Mouse (Mus musculus): Measurements from ENCODE around the gene Gli2. TPM values are rescaled to one million over a fixed set of nuclear protein-coding genes. Genes with fewer than 3 reads are reported as not detected.

Gene Gli2
- polyA plus RNA-seq, 1 experiment from 2014 or later = 3.4 TPM

DNA sequence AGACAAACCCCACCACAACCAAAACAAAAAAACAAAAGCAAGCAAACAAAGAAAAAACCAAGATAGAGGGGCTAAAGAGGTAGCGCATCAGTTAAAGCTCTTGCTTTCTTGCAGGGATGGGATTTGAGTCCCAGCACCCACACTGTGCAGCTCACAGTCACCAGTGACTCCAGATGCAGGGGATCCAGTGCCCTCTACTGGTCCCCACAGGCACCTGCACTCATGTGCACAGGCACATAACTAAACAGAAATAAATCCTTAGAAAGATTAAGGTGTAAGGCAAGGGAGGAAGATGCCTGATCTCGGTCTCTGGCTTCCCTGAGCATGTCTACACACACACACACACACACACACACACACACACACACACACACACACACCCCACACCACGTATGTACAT, 83.4 kb downstream of the Gli2 start:
- Histone ChIP-seq H3K36me3 (ENCODE audit: control insufficient read depth, insufficient read depth, low read length) (no peaks in the 10 kb centered on the region), H3K27me3 (replicated peaks; ENCODE audit: control insufficient read depth, insufficient read depth, low read length) (no peaks in the 10 kb centered on the region), H3K9me3 (ENCODE audit: control insufficient read depth, low read length) (no peaks in the 10 kb centered on the region), H3K4me2 (no peak overlapping the region), H3K4me1 (replicated peaks; ENCODE audit: control insufficient read depth, insufficient read depth, low read length) (no peaks in the 10 kb centered on the region), H3K9ac (ENCODE audit: low read depth, low read length) (no peak overlapping the region), H3K27ac (ENCODE audit: low read depth, low read length) (no peak overlapping the region), H3K4me3 (ENCODE audit: low read depth, low read length) (no peak overlapping the region)
- DNase-seq (ENCODE audit: low spot score) (no peak), ATAC-seq (replicated peaks; ENCODE audit: low FRiP score) (no peak)
- whole genome bisulfite sequencing = 81% methylated on average over 3 of the region's 3 CpGs

DNA sequence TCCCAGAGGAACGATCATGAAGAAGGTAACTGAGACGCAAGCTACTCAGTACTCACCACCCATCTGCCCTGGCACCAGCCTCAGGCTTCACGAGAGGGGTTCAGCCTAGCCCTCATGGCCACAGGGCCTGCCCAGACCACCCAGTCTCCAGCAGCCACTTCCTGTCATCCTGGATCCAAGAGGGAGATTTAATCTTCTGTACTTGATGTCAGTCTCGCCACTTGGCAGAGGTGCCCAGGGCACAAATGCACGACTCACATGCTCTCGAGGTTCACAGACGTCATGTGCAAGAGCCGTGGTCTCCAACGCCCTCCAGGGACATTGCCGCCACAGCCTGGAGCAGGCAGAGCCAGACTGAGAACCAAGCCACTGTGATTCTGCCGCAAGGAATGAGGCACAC, 84.0 kb downstream of the Gli2 start:
- H3K4me1 ChIP-seq (replicated peaks; ENCODE audit: control insufficient read depth, insufficient read depth, low read length) = no peaks in the 10 kb centered on the region
- H3K27me3 ChIP-seq (replicated peaks; ENCODE audit: control insufficient read depth, insufficient read depth, low read length) = no peaks in the 10 kb centered on the region
- no peaks in the 10 kb centered on the region for H3K9me3 ChIP-seq (ENCODE audit: control insufficient read depth, low read length)
- no peak overlapping the region for H3K9ac ChIP-seq (ENCODE audit: low read depth, low read length)
- H3K27ac ChIP-seq (ENCODE audit: low read depth, low read length) = no peak overlapping the region
- no peak overlapping the region for H3K4me2 ChIP-seq
- no peaks in the 10 kb centered on the region for H3K36me3 ChIP-seq (ENCODE audit: control insufficient read depth, insufficient read depth, low read length)
- DNase-seq (ENCODE audit: low spot score) (no peak), ATAC-seq (replicated peaks; ENCODE audit: low FRiP score) (no peak; the same call in 1 of the 2 replicates)
- H3K4me3 ChIP-seq (ENCODE audit: low read depth, low read length) = no peak overlapping the region
- 69% methylated on average over 11 of the region's 11 CpGs for whole genome bisulfite sequencing

DNA sequence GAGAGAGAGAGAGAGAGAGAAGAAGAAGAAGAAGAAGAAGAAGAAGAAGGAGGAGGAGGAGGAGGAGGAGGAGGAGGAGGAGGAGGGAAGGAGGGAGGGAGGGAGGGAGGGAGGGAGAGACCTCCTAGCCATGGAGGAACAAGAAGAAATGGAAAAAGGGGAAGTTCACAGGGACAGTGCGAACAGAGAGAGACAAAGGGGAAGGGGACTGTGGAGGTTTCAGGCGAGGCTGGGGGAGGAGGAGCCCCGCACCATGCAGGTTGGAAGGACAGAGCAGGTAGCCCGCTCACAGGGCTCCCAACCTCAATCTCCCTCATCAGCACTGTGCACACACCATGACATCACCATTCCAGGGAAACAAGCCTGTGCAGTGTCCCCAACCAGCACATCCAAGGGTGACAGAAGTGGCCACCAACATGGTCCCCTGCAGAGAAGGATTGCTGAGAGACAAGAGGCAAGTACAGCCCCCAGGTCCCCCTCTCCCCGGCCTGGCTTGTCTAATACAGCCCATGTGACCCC, 84.7 kb downstream of the Gli2 start:
- Histone ChIP-seq H3K4me2 (no peak overlapping the region), H3K4me3 (ENCODE audit: low read depth, low read length) (no peak overlapping the region), H3K36me3 (ENCODE audit: control insufficient read depth, insufficient read depth, low read length) (no peaks in the 10 kb centered on the region), H3K27me3 (replicated peaks; ENCODE audit: control insufficient read depth, insufficient read depth, low read length) (no peaks in the 10 kb centered on the region), H3K27ac (ENCODE audit: low read depth, low read length) (no peak overlapping the region), H3K4me1 (replicated peaks; ENCODE audit: control insufficient read depth, insufficient read depth, low read length) (no peaks in the 10 kb centered on the region), H3K9me3 (ENCODE audit: control insufficient read depth, low read length) (no peaks in the 10 kb centered on the region), H3K9ac (ENCODE audit: low read depth, low read length) (no peak overlapping the region)
- DNase-seq (ENCODE audit: low spot score) (no peak), ATAC-seq (replicated peaks; ENCODE audit: low FRiP score) (no peak)
- WGBS = 45% methylated on average over 5 of the region's 5 CpGs

DNA sequence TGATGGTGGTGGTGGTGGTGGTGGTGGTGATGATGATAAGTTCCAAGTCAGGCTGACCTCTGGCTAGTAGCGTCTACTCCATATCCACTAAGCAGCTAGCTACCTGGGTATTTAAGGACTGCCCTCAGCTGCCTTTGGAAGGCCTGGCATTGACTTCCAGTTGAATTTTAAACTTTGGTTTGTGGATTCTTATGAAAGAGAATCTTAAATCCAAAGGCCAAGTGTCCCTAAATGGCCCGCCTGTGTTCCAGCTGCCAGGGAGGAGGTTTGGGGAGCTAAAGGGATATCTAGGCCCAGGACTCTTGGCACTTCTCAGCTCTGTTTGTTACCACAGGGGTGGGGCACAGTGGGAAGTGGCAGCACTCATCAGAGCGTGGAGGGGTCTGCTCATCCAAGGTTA, 85.4 kb downstream of the Gli2 start:
- ATAC-seq (replicated peaks; ENCODE audit: low FRiP score) = no peak
- 86% methylated on average over 3 of the region's 3 CpGs for whole genome bisulfite sequencing

DNA sequence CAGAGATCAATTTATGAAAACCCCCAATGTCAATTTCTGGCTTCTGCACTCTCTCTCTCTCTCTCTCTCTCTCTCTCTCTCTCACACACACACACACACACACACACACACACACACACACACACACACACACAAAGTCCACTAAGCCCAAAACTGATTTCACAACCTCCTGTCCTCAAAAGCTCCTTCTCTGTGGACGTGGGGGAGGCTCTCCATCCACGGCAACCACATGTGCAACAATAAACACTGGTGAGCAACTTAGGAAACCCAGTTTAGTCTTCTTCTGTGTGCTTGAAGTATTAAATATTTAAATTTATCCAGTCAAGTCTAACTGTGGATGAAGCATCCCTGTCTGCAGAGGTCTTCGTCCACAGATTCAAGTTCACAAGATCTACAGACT, 86.1 kb downstream of the Gli2 start:
- Histone ChIP-seq H3K27me3 (replicated peaks; ENCODE audit: control insufficient read depth, insufficient read depth, low read length) (no peaks in the 10 kb centered on the region), H3K4me3 (ENCODE audit: low read depth, low read length) (no peak overlapping the region), H3K4me1 (replicated peaks; ENCODE audit: control insufficient read depth, insufficient read depth, low read length) (no peaks in the 10 kb centered on the region), H3K27ac (ENCODE audit: low read depth, low read length) (no peak overlapping the region), H3K9me3 (ENCODE audit: control insufficient read depth, low read length) (no peaks in the 10 kb centered on the region), H3K4me2 (no peak overlapping the region), H3K36me3 (ENCODE audit: control insufficient read depth, insufficient read depth, low read length) (no peaks in the 10 kb centered on the region), H3K9ac (ENCODE audit: low read depth, low read length) (no peak overlapping the region)
- ATAC-seq (replicated peaks; ENCODE audit: low FRiP score) (no peak), DNase-seq (ENCODE audit: low spot score) (no peak)
- WGBS = 68% methylated on average over 3 of the region's 3 CpGs

More for the DNA sequence above, 85.4 kb downstream of the Gli2 start:
- H3K4me3 ChIP-seq (ENCODE audit: low read depth, low read length) = no peak overlapping the region
- H3K9ac ChIP-seq (ENCODE audit: low read depth, low read length) = no peak overlapping the region
- no peak for DNase-seq (ENCODE audit: low spot score)
- H3K36me3 ChIP-seq (ENCODE audit: control insufficient read depth, insufficient read depth, low read length) = no peaks in the 10 kb centered on the region
- no peaks in the 10 kb centered on the region for H3K27me3 ChIP-seq (replicated peaks; ENCODE audit: control insufficient read depth, insufficient read depth, low read length)
- no peak overlapping the region for H3K4me2 ChIP-seq
- H3K4me1 ChIP-seq (replicated peaks; ENCODE audit: control insufficient read depth, insufficient read depth, low read length) = no peaks in the 10 kb centered on the region
- H3K27ac ChIP-seq (ENCODE audit: low read depth, low read length) = no peak overlapping the region
- no peaks in the 10 kb centered on the region for H3K9me3 ChIP-seq (ENCODE audit: control insufficient read depth, low read length)

DNA sequence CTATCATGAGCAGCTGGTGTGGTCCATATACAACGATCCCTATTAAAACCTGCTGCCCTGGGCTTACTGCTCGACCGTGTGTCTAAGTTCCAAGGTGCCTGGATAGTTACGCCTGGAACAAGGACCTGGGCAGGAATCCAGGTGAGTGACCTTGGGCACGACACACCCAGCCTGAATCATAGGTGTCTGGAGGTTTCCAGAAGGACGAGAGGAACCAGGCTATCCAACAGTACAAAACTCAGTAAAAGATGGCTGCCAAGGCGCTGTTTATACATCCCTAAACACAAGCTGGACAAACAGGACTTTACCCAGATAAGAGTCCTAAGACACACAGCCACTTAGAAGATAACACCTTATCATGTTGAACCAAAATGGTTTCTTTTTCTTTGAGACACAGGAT, 94.8 kb downstream of the Gli2 start:
- no peak overlapping the region for H3K4me2 ChIP-seq
- ATAC-seq (replicated peaks; ENCODE audit: low FRiP score) = no peak
- 83% methylated on average over 7 of the region's 7 CpGs for WGBS
- no peak overlapping the region for H3K9ac ChIP-seq (ENCODE audit: low read depth, low read length)
- H3K4me3 ChIP-seq (ENCODE audit: low read depth, low read length) = no peak overlapping the region
- H3K9me3 ChIP-seq (ENCODE audit: control insufficient read depth, low read length) = no peaks in the 10 kb centered on the region
- no peaks in the 10 kb centered on the region; the same call in 1 of the 2 replicates for H3K4me1 ChIP-seq (replicated peaks; ENCODE audit: control insufficient read depth, insufficient read depth, low read length)
- no peaks in the 10 kb centered on the region for H3K27me3 ChIP-seq (replicated peaks; ENCODE audit: control insufficient read depth, insufficient read depth, low read length)
- H3K27ac ChIP-seq (ENCODE audit: low read depth, low read length) = no peak overlapping the region
- H3K36me3 ChIP-seq (ENCODE audit: control insufficient read depth, insufficient read depth, low read length) = no peaks in the 10 kb centered on the region
- DNase-seq (ENCODE audit: low spot score) = no peak

DNA sequence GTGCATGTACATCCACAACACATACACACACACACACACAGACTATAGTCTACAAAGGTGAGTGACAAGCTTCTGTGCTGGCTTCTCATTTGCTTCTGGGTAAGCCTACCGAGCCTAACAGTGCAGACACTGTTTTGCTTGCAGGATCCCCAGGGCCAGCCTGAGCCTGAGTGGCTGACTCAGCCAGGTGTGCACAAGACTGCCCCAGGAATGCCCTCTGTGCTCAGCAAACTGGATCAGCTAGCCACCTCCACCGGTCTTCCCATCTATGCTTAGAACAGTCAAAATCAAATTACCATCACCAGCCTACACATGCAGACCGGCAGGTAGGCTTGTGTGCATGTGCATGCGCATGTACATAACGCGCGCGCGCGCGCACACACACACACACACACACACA, 97.6 kb downstream of the Gli2 start:
- H3K4me3 ChIP-seq (ENCODE audit: low read depth, low read length) = no peak overlapping the region
- H3K9ac ChIP-seq (ENCODE audit: low read depth, low read length) = no peak overlapping the region
- no peaks in the 10 kb centered on the region for H3K36me3 ChIP-seq (ENCODE audit: control insufficient read depth, insufficient read depth, low read length)
- no peaks in the 10 kb centered on the region for H3K9me3 ChIP-seq (ENCODE audit: control insufficient read depth, low read length)
- no peak overlapping the region for H3K27ac ChIP-seq (ENCODE audit: low read depth, low read length)
- H3K4me1 ChIP-seq (replicated peaks; ENCODE audit: control insufficient read depth, insufficient read depth, low read length) = no peaks in the 10 kb centered on the region; the same call in 1 of the 2 replicates
- no peak for ATAC-seq (replicated peaks; ENCODE audit: low FRiP score)
- 93% methylated on average over 11 of the region's 11 CpGs for WGBS
- DNase-seq (ENCODE audit: low spot score) = no peak
- H3K27me3 ChIP-seq (replicated peaks; ENCODE audit: control insufficient read depth, insufficient read depth, low read length) = no peaks in the 10 kb centered on the region
- H3K4me2 ChIP-seq = no peak overlapping the region

DNA sequence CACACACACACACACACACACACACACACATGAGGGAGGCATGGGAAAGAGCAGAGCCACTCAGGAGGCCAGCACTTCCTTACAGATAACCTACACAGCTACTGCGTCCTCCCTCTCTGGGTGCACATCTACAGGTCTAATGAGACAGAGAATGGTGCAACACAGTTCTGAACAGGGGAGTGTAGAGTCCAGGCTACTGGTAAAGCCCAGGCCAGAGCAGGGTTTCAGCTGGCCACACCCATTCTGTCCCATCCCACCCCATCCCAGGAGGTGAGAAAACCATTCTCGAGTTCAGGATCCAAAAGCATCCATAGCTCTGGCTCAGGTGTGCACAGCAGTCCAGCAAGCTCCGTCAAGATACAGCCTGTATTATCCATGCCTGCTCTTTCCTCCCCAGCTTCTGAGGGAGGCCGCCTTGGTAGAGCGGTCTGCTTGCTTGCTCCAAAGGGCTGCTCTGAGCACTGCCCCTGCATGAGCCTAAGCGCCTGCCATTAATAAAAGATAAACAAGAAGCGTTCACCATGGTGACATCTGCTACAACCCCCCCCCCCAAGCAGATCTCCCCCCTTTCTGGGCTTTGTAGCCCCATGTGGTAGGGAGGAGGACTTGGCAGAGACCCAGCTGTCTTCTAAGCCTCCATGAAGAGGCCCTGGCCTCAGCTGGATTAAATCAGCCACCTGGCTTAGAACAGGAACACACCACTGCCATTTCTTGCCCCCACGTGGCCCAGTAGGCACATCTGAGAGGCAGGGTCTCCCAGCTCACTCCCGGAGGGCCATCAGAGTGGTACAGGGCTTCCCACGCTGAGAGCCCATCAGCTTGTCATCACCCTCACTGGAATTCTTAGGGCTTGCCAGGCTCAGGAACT, 98.8 kb downstream of the Gli2 start:
- Histone ChIP-seq H3K4me1 (replicated peaks; ENCODE audit: control insufficient read depth, insufficient read depth, low read length) (no peaks in the 10 kb centered on the region; the same call in 1 of the 2 replicates), H3K27ac (ENCODE audit: low read depth, low read length) (no peak overlapping the region), H3K36me3 (ENCODE audit: control insufficient read depth, insufficient read depth, low read length) (no peaks in the 10 kb centered on the region), H3K9me3 (ENCODE audit: control insufficient read depth, low read length) (no peaks in the 10 kb centered on the region), H3K9ac (ENCODE audit: low read depth, low read length) (no peak overlapping the region), H3K27me3 (replicated peaks; ENCODE audit: control insufficient read depth, insufficient read depth, low read length) (no peaks in the 10 kb centered on the region), H3K4me3 (ENCODE audit: low read depth, low read length) (no peak overlapping the region), H3K4me2 (no peak overlapping the region)
- ATAC-seq (replicated peaks; ENCODE audit: low FRiP score) (no peak; the same call in 1 of the 2 replicates), DNase-seq (ENCODE audit: low spot score) (no peak)
- WGBS = 54% methylated on average over 10 of the region's 10 CpGs

DNA sequence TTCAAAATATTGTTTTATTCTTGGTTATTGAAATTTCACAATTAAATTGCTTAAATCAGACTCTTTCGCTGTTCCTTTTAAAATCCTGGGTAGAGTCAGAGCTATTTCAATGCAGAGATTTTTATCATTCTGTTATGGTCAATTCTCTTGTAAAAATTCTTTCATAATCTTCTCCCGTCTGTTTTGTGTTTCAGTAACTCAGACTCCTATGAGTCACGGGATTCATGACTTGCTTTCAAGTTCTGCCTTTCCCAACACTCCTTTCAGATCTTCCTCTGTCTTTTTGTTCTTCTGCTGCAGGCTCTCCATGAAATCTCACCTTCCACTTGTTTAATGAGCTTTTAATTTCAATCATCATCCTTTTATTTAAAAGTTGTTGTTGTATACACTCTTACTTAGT, 100.4 kb downstream of the Gli2 start:
- DNase-seq (ENCODE audit: low spot score) (no peak), ATAC-seq (replicated peaks; ENCODE audit: low FRiP score) (no peak)
- Histone ChIP-seq H3K27me3 (replicated peaks; ENCODE audit: control insufficient read depth, insufficient read depth, low read length) (no peaks in the 10 kb centered on the region), H3K36me3 (ENCODE audit: control insufficient read depth, insufficient read depth, low read length) (no peaks in the 10 kb centered on the region), H3K4me2 (no peak overlapping the region), H3K4me3 (ENCODE audit: low read depth, low read length) (no peak overlapping the region), H3K9ac (ENCODE audit: low read depth, low read length) (no peak overlapping the region), H3K9me3 (ENCODE audit: control insufficient read depth, low read length) (no peaks in the 10 kb centered on the region), H3K27ac (ENCODE audit: low read depth, low read length) (no peak overlapping the region), H3K4me1 (replicated peaks; ENCODE audit: control insufficient read depth, insufficient read depth, low read length) (no peaks in the 10 kb centered on the region)
- WGBS = 66% methylated on average over 3 of the region's 3 CpGs
